Mouse (Mus musculus): ENCODE data around the gene Ptx4.

Gene Ptx4

GRCm38 (mm10) chr17:25120406-25120805 lies at the start of gene Ptx4:
Ptx4 (plus strand) TSS chr17:25120760.
- no peak for DNase-seq (ENCODE audit: low read depth in 1 of 2, low spot score in 2 of 2)

- no peak for DNase-seq (ENCODE audit: low read depth in 1 of 2, low spot score in 2 of 2)
Measured at GRCm38 (mm10) chr17:25076906-25077305, 43.7 kb upstream of the Ptx4 start.

DNA sequence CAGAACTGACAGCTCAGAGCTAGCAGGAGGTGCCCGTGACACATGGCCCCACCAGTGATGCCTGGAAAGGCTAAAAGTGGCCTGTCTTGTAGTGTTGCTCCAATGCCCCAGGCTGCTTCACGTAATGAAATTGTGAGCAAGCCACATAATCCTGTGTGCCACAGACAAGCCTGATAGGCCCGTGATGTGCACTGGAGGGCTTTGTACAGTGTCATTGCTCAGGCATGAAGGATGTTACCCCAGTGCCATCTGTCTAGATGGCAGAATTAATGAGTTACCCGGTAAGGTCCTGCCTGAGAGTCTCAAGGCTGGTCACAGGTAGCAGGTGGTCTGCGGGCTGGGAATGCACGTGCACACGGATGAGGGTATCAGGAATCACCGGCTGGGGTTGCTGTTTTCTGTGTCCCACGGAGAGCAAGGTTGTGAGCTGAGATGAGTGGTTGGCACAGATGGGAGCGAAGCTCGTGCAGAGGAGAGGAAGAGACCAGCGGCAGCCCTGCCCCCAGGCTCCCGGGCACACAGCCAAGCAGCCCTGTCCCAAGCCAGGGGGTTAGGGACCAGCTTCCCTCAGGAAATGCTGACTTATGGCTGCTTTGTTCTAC lies 42.7 kb upstream of the Ptx4 start:
- DNase-seq (ENCODE audit: low read depth in 1 of 2, low spot score in 2 of 2) = no peak

DNA sequence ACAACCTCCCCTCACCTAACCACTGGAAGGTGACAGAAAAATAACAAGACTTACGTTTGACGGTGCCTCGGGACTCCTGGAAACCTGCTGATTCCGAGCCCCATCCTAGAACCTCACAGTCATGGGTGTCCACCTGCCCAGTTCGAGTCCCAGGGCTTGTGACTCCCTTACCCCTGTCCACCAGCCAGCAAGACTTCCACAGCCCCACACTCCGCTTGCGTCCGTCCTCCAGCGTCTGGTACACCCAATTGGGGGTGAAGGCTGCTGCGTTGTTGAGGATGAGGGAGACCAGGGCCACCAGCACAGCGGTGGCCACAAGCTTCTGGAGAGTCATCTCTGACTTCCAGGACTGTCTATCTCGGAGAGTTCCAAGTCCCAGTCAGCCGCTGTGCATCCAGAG lies 40.4 kb upstream of the Ptx4 start:
- no peak for DNase-seq (ENCODE audit: low read depth in 1 of 2, low spot score in 2 of 2)

DNA sequence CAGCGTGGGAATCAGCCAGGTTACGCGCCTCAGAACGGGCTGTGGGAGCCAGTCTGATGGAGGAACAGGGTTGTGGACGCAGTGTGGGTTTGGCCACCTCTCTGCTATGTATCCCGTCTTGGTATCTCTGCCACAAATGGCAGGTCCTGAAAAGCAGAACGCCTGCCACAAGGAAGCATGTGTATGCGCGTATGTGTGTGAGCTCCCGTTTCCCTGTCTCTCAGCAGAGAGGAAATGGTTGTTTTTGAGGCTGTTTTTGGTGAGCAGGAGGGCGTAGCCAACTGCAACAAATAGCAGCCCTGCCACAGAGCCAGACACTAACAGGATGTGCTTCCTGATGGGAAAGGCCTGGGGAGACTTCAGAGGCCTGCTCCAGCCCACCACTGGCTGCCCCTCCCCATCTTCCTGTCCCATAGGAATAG lies 39.6 kb upstream of the Ptx4 start:
- no peak for DNase-seq (ENCODE audit: low read depth in 1 of 2, low spot score in 2 of 2)

GRCm38 (mm10) chr17:25082081-25082847 lies 38.3 kb upstream of the Ptx4 start:
- DNase-seq (ENCODE audit: low read depth in 1 of 2, low spot score in 2 of 2) = no peak

DNA sequence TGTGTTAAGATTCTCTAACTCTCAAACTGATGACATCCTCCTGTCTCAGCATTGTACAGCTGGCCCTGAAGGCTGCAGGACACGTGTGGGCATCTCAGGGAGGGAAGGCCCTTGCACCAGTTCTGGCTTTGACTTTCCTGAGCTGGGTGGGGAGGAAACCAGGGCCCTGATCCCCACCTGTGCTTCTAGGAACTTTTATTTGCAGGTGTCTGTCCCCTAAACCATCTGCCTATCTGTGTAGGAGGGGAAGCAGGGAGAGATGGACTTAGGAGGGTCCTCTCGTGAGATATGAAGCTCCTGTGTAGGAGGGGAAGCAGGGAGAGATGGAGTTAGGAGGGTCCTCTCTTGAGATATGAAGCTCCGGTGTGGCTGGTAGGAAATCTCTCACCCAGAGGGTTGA lies 37.7 kb upstream of the Ptx4 start:
- no peak for DNase-seq (ENCODE audit: low read depth in 1 of 2, low spot score in 2 of 2)

- no peak for DNase-seq (ENCODE audit: low read depth in 1 of 2, low spot score in 2 of 2)
Measured at GRCm38 (mm10) chr17:25083444-25083931, 37.1 kb upstream of the Ptx4 start, which contains the start of gene Tmem204. Tmem204 (minus strand) TSS chr17:25083591.

GRCm38 (mm10) chr17:25084835-25085385 lies 35.6 kb upstream of the Ptx4 start:
- no peak for DNase-seq (ENCODE audit: low read depth in 1 of 2, low spot score in 2 of 2)

GRCm38 (mm10) chr17:25086724-25087123 lies 33.8 kb upstream of the Ptx4 start:
- no peak for DNase-seq (ENCODE audit: low read depth in 1 of 2, low spot score in 2 of 2)

DNA sequence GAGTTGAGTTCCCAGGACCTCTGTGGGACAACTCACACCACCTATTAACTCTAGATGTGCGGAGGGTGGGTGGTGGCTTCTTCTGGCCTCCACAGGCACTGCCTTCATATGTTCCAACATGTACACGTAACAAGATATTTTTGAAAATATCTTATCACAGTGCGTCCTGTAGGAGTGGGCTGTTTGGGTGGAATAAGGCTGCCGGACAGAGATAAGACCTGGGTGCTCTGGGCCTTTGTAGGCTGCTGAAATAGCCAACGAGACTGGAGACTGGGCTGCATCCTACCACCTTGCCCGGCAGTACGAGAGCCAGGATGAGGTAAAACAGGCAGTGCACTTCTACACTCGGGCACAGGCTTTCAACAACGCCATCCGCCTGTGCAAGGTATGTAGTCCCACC lies 31.4 kb upstream of the Ptx4 start:
- no peak for DNase-seq (ENCODE audit: low read depth in 1 of 2, low spot score in 2 of 2)

DNA sequence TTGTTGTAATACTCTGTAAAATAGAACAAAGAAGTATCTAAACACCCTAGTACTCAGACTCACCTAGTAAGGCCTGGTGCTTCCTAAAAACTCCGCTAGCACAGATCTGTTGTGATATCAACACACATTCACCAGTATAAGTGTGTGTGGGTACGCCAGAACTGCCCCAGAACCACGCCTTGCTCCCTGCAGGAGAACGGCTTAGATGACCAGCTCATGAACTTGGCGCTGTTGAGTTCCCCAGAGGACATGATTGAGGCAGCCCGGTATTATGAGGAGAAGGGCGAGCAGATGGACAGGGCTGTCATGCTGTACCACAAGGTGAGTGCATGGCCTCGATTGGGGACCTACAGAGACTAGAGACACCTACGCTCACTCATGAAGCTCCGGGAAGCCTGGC lies 30.1 kb upstream of the Ptx4 start:
- DNase-seq (ENCODE audit: low read depth in 1 of 2, low spot score in 2 of 2) = no peak

DNA sequence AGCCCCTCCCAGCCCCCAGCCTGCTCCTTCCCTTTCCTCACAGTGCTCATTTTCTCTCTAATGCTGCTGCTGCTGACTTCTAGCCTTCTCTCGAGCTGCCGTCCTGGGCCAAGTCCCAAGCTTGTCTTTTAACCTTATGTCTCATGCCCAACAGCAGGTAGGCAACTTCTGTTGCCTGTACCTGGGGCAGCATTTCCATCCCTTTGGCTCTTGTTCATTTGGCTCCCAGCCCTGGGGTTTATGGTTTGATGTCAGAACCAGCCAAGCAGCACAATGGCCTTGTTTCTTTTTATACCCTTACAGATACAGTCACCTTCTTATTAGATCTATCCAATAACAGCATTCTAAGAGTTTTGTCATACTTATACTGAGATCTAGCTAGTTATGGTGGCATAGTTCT lies 24.3 kb upstream of the Ptx4 start:
- no peak for DNase-seq (ENCODE audit: low read depth in 1 of 2, low spot score in 2 of 2)

DNA sequence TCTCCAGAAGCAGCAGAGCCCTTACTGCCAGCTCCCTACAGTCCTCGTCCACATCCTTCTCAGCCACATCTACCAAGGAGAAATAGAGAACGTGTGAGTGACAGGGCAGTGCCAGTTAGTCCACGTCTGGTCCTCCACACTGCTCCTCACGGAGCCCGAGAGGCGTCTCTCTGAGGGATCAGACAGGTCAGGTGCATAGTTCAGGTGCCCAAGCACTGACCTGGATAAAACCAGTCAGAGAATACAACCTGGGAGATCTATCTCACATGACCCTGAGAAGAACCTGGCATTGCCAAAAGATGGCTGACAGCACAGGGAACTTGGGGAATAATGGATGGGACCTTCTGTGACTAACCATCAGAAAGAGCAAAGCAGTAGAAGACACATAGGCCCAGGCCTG lies 20.5 kb upstream of the Ptx4 start:
- DNase-seq (ENCODE audit: low read depth in 1 of 2, low spot score in 2 of 2) = no peak

DNA sequence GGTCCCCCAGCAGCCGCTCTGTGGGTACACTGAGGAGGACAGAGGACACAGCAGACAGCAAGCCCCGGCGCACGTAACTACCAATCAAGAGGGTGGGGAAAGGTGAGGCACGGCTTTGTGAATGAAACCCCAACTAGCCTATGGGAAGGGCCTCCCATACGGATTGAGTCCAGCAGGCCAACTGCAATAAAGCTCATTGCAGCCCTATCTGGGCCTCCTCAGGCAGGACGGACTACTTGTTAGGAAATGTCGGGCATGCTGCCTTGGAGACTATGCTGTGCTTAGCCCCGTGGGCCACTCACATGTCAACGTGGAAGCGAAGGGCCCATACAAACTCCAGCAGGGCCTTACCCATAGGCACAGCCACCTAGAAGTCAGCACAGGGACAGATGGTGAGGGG lies 19.2 kb upstream of the Ptx4 start:
- DNase-seq (ENCODE audit: low read depth in 1 of 2, low spot score in 2 of 2) = no peak

GRCm38 (mm10) chr17:25107786-25108185 lies 12.8 kb upstream of the Ptx4 start:
- DNase-seq (ENCODE audit: low read depth in 1 of 2, low spot score in 2 of 2) = no peak

- no peak for DNase-seq (ENCODE audit: low read depth in 1 of 2, low spot score in 2 of 2)
Measured at GRCm38 (mm10) chr17:25109578-25109977, 11.0 kb upstream of the Ptx4 start.

DNA sequence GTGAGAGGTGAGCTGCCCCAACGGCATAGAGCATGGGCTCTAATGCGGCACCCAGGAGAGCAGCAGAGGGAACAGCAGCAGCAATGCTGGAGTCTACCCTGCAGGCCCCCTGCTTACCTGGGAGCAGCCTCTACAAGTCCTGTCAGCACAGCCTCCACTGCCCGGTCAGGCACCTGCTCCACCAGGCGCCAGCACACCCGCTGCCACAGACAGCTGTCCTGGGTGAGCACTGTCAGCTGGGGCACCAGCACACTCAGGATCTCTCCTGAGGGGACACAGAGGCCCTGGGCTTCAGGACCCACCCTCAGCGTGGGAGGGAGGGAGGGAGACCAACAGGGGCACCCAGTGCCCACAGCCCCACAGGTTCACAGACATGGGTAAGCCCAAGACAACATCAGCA lies 10.0 kb upstream of the Ptx4 start:
- no peak for DNase-seq (ENCODE audit: low read depth in 1 of 2, low spot score in 2 of 2)

DNA sequence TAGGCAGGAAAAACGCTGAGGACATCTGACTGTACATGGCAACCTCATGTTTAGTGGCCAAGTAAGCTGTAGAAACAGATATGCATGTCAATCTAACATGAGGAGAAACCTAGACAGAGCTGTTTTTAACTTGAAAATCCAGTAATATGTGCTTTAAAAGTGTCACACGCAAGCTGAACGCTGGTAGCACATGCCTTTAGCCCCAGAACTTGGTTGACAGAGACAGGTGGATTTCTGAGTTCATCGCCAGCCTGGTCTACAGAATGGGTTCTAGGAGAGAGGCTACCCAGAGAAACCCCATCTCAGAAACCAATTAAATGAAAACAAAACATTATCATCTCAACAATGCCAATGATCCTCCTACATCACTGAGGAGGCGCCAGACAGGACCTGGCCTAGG lies 9.3 kb upstream of the Ptx4 start:
- no peak for DNase-seq (ENCODE audit: low read depth in 1 of 2, low spot score in 2 of 2)

DNA sequence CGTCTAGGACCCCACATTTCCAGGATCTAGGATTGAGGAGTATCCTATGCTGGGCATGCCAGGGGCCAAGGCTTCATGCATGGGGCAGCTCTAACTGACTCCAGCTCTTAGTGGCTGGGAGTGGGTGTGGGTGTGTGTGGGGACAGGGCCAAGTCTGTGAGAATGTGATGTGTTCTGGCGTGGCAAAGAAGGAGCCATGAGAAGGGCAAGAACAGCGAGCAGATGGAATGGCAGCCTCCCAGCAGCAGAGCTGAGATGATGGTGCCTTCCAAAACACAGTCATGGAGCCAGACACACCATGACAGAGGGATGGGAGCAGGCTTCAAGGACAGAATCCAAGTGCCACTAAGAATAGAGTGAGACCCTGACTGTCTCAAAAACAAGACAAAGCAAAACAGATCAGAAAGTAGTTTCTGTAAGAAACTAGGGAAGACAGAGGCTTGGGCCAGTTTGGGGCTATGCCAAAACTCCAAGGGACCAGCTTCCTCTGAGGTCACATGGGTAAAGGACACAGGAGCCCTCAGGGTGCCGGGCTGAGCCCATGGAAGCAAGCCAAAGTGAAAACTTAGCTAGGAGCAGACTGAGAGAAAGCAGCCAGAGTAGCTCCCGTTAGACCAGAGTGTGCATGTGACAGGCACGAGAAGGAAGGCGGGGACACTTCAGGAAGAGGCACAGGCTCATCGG lies 8.7 kb upstream of the Ptx4 start:
- no peak for DNase-seq (ENCODE audit: low read depth in 1 of 2, low spot score in 2 of 2)

- DNase-seq (ENCODE audit: low read depth in 1 of 2, low spot score in 2 of 2) = no peak
Measured at GRCm38 (mm10) chr17:25112423-25112810, 8.1 kb upstream of the Ptx4 start.

All from monocyte, adult 2 months (primary cell).